Mouse (Mus musculus) liver, postnatal 0 days (tissue): ENCODE measurements at regions not wholly inside any gene's neighbourhood (a gene's known extent, or its start where the extent isn't known, plus 50 kb on each side); places are given as distances from the start of the nearest gene placed in this dataset.

Experiments
- ATAC-seq: fragments of 200-750 bp; cut with Nextera tagmentation; 2 replicates; pipeline ENCODE4 v1.8.0; 2017; ENCODE audit warnings: mild to moderate bottlenecking, moderate library complexity
- DNase-seq: peaks from one replicate; pipeline ENCODE4 v3.0.0-alpha.2; 2016
- H3K27ac ChIP-seq: fragments of 300-500 bp; sonication (generic); 2 replicates; pipeline ENCODE4 v1.5.1; 2014; ENCODE audit warnings: antibody characterized with exemption, moderate library complexity, mild to moderate bottlenecking, low read depth
- H3K27me3 ChIP-seq: fragments of 300-500 bp; sonication (generic); 2 replicates; pipeline ENCODE4 v1.6.1; 2014; ENCODE audit warnings: low read length, control low read depth, mixed read lengths; ENCODE audit not compliant: insufficient read depth
- H3K36me3 ChIP-seq: fragments of 300-500 bp; sonication (generic); replicated peaks from 2 replicates; pipeline ENCODE4 v1.6.1; 2014; ENCODE audit warnings: mild to moderate bottlenecking, control low read depth, low read length, moderate library complexity, mixed read lengths; ENCODE audit not compliant: insufficient read depth
- H3K4me1 ChIP-seq: fragments of 300-500 bp; sonication (generic); 2 replicates; pipeline ENCODE4 v1.6.1; 2014; ENCODE audit warnings: antibody characterized with exemption, mild to moderate bottlenecking, control low read depth; ENCODE audit not compliant: insufficient read depth
- H3K4me2 ChIP-seq: fragments of 300-500 bp; sonication (generic); 2 replicates; pipeline ENCODE4 v1.6.1; 2014; ENCODE audit warnings: low read depth, mild to moderate bottlenecking, low read length, moderate library complexity, mixed read lengths
- H3K4me3 ChIP-seq: fragments of 300-500 bp; sonication (generic); 2 replicates; pipeline ENCODE4 v1.5.1; 2014; ENCODE audit warnings: low read depth, low read length
- H3K9ac ChIP-seq: fragments of 300-500 bp; sonication (generic); replicated peaks from 2 replicates; pipeline ENCODE4 v1.6.1; 2014; ENCODE audit warnings: mild to moderate bottlenecking, moderate library complexity
- H3K9me3 ChIP-seq: fragments of 300-500 bp; sonication (generic); 2 replicates; pipeline ENCODE4 v1.6.1; 2016; ENCODE audit warnings: mild to moderate bottlenecking, control low read depth, low read length, mixed read lengths
- CTCF ChIP-seq: sonication (generic); IDR thresholded peaks from 2 replicates; pipeline ENCODE4 v1.5.1; 2016; ENCODE audit warnings: antibody characterized with exemption, low read depth
- EP300 ChIP-seq: IDR thresholded peaks from 2 replicates; pipeline ENCODE4 v1.6.1; 2016; ENCODE audit warnings: antibody characterized with exemption, low read depth, mild to moderate bottlenecking
- WGBS: fragments of 180-500 bp; shearing (Covaris S2); extraction: QIAGEN DNeasy Blood & Tissue Kit; methylation state at CpG from one replicate; pipeline ENCODE4 v1.1.7; 2014; ENCODE audit not compliant: insufficient replicate concordance; 5-methylcytosine and 5-hydroxymethylcytosine counted together

DNA sequence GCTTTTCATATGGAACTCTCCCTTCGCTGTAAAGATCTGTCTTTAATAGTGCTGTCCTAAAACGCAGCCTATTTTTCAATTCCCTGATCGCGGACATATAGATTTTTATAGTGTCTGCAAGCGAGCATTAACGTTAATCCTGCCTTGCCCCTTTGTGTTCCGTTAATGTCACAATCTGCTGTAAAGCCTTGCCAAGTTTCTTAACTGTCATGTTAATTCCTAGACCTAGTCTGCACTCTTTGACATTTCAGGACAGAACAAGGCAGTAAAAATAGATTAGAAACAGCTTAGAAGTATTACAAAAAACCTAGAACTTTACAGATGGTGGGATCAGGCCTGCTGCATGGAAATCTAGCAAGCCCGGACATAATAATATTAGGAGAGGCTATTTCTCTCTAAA lies 410.6 kb downstream of the Zfp536 start:
- Histone ChIP-seq H3K4me3 (no peak overlapping the region), H3K27me3 (0 out of 2 replicates have a peak, but pooled peaks cover 9% of the 10 kb centered on the region), H3K4me2 (peak overlapping the region; percentile 65; the same call in 1 of the 2 replicates), H3K27ac (no peak overlapping the region), H3K9ac (no peak overlapping the region), H3K9me3 (no peaks in the 10 kb centered on the region), H3K4me1 (no peaks in the 10 kb centered on the region), H3K36me3 (no peaks in the 10 kb centered on the region)
- no peak for TF ChIP-seq EP300
- no peak for TF ChIP-seq CTCF
- 59% methylated on average over 8 of the region's 8 CpGs for WGBS
- no peak for DNase-seq
- no peak for ATAC-seq

DNA sequence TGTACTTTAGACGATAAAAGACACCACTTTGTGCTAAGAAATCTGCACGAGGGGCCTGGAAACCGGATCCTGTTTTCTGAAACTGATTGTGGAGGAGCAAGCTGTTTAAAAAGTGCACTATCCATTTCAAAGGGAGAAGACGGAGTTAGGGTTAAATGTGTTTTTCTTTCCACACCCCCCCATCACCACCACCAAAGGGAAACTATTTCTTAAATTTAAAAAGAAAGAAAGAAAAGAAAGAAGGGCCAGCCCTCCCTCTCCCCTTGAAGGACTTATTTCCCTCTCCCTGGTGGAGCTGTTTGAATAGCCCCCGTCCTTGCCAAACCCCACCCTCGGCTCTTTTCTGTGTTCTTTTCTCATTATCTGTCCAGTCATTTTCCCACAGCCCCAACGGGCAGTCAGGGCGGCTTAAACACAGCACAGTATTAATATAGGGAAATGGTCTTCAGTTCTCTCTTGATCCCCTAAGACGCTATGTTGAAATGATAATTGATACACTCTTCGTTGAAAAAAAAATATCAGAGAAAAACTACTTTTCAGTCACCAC lies 409.7 kb downstream of the Zfp536 start:
- H3K4me3 ChIP-seq, result no peak overlapping the region
- no peaks in the 10 kb centered on the region for H3K4me1 ChIP-seq
- ATAC-seq (no peak), DNase-seq (no peak)
- H3K9me3 ChIP-seq, result no peaks in the 10 kb centered on the region
- 52% methylated on average over 10 of the region's 10 CpGs for WGBS
- H3K4me2 ChIP-seq, result no peak overlapping the region
- H3K27me3 ChIP-seq, result 0 out of 2 replicates have a peak, but pooled peaks cover 9% of the 10 kb centered on the region
- H3K9ac ChIP-seq, result no peak overlapping the region
- H3K27ac ChIP-seq, result no peak overlapping the region
- no peaks in the 10 kb centered on the region for H3K36me3 ChIP-seq
- TF ChIP-seq EP300, result no peak
- TF ChIP-seq CTCF, result no peak

DNA sequence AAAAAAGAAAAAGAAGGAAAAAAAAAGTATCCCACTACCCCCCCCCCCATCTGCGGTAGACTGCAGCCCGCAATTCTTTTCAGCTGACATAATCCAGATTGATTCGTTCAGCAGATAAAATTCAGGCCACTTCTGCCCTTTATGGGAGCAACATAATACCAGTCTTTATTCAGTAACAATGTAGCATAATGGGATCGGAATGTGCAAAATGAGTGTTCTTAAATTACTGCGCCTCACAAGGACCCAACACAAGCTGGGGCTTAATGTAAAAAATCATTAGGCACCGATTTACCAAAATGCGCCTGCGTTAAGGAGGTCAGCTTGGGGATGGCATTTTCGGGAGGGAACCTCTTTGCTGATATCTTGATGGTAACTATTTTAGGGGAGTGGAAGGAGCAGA lies 409.2 kb downstream of the Zfp536 start:
- no peak for DNase-seq
- no peak overlapping the region for H3K4me3 ChIP-seq
- no peak overlapping the region for H3K4me2 ChIP-seq
- WGBS, result 75% methylated on average over 9 of the region's 9 CpGs
- H3K27me3 ChIP-seq, result 0 out of 2 replicates have a peak, but pooled peaks cover 9% of the 10 kb centered on the region
- no peak overlapping the region for H3K27ac ChIP-seq
- no peak overlapping the region for H3K9ac ChIP-seq
- no peaks in the 10 kb centered on the region for H3K9me3 ChIP-seq
- ATAC-seq, result no peak
- H3K36me3 ChIP-seq, result no peaks in the 10 kb centered on the region
- TF ChIP-seq CTCF (no peak), EP300 (no peak)
- H3K4me1 ChIP-seq, result no peaks in the 10 kb centered on the region

- Histone ChIP-seq H3K4me1 (no peaks in the 10 kb centered on the region), H3K27ac (no peak overlapping the region), H3K4me3 (no peak overlapping the region), H3K4me2 (no peak overlapping the region), H3K9me3 (no peaks in the 10 kb centered on the region), H3K9ac (no peak overlapping the region), H3K36me3 (no peaks in the 10 kb centered on the region), H3K27me3 (0 out of 2 replicates have a peak, but pooled peaks cover 1% of the 10 kb centered on the region)
- TF ChIP-seq EP300 (no peak), CTCF (no peak)
- no peak for DNase-seq
- WGBS, result 69% methylated on average over 19 of the region's 19 CpGs
- ATAC-seq, result no peak
These were observed 407.4 kb downstream of the Zfp536 start for GRCm38 (mm10) chr7:37366006-37366405.

DNA sequence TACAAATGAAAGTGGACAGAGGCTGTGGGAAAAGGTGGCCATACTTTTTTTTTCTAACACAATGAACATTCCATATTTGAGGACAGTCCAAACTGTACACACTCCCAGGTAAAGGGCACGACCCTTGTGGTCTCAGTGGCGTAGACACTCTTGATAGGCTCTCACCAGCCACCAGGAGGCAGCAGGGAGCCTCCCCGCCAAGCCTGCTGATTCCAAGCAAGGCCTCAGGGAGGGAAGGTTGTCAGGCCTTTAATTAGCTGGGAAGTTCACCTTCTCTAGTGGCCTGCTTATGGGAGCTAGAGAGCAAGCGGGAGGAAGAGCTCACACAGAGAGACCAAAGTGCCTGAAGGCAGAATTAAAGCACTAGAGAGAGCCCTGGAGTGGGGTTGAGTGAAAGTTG lies 403.7 kb downstream of the Zfp536 start:
- ATAC-seq, result no peak
- peak; percentile 29 for DNase-seq
- Histone ChIP-seq H3K4me3 (no peak overlapping the region), H3K36me3 (no peaks in the 10 kb centered on the region), H3K27ac (no peak overlapping the region), H3K9me3 (no peaks in the 10 kb centered on the region), H3K4me2 (no peak overlapping the region), H3K27me3 (no peaks in the 10 kb centered on the region), H3K4me1 (no peaks in the 10 kb centered on the region), H3K9ac (no peak overlapping the region)
- TF ChIP-seq EP300, result no peak
- TF ChIP-seq CTCF, result peak; percentile 56
- 48% methylated on average over 4 of the region's 4 CpGs for WGBS

GRCm38 (mm10) chr7:37373864-37374263 lies 399.6 kb downstream of the Zfp536 start:
- no peak for ATAC-seq
- no peak overlapping the region for H3K4me2 ChIP-seq

More at GRCm38 (mm10) chr7:37373864-37374263, 399.6 kb downstream of the Zfp536 start:
- peak; percentile 61 for DNase-seq
- TF ChIP-seq EP300 (no peak), CTCF (peak; percentile 93)
- H3K27me3 ChIP-seq, result no peaks in the 10 kb centered on the region
- no peaks in the 10 kb centered on the region for H3K4me1 ChIP-seq
- no peak overlapping the region for H3K4me3 ChIP-seq
- H3K9ac ChIP-seq, result no peak overlapping the region
- H3K36me3 ChIP-seq, result no peaks in the 10 kb centered on the region
- H3K9me3 ChIP-seq, result no peaks in the 10 kb centered on the region
- WGBS, result 10% methylated on average over 11 of the region's 11 CpGs
- no peak overlapping the region for H3K27ac ChIP-seq
